ENCODE assay signal across 8 mouse cellular contexts in genomic region chr13:76018844-76019400, GRCm38 (mm10). TPM values are rescaled to one million over a fixed set of nuclear protein-coding genes. Genes with fewer than 3 reads are reported as not detected.
A peak's percentile ranks its signal among the peaks of the same experiment; 100 is the strongest.
DNase-seq lines count a peak whose midpoint lies in the region; ATAC-seq and TF ChIP-seq lines count a peak whose summit lies in the region.

No protein-coding gene starts in this region.

- peak overlapping the region; percentile 61 for H3K4me3 ChIP-seq in kidney, embryonic 15.5 days (replicated peaks)
- H3K4me3 ChIP-seq in bone marrow, adult 2 months (replicated peaks; ENCODE audit: control insufficient read depth, low read depth, low read length) = peak overlapping the region; percentile 77
- peak overlapping the region; percentile 82 for H3K4me3 ChIP-seq in heart, embryonic 16.5 days (ENCODE audit: low read length)
- peak overlapping the region; percentile 81 for H3K4me3 ChIP-seq in liver, embryonic 16.5 days (ENCODE audit: low read depth, low read length)

- H3K4me2 ChIP-seq in kidney, embryonic 15.5 days = peak overlapping the region; percentile 58
- peak overlapping the region; percentile 65 for H3K4me2 ChIP-seq in heart, embryonic 16.5 days (ENCODE audit: low read depth, low read length)
- H3K4me2 ChIP-seq in liver, embryonic 16.5 days (ENCODE audit: low read depth, low read length) = peak overlapping the region; percentile 82

- H3K9ac ChIP-seq in kidney, embryonic 15.5 days = no peak overlapping the region
- peak overlapping the region; percentile 54 for H3K9ac ChIP-seq in heart, embryonic 16.5 days (ENCODE audit: low read length)
- H3K9ac ChIP-seq in liver, embryonic 16.5 days (ENCODE audit: low read depth, low read length) = peak overlapping the region; percentile 82

- TF ChIP-seq CTCF in bone marrow, adult 2 months (IDR thresholded peaks at IDR 0.05; ENCODE audit: control insufficient read depth, insufficient read depth, low read length) = no peak

- WGBS in kidney, embryonic 15.5 days = 47% methylated on average over 5 of the region's 5 CpGs
- 8% methylated on average over 5 of the region's 5 CpGs for WGBS in bone marrow, adult 2 months
- WGBS in heart, embryonic 16.5 days = 50% methylated on average over 5 of the region's 5 CpGs
- WGBS in liver, embryonic 16.5 days (ENCODE audit: insufficient replicate concordance) = 30% methylated on average over 5 of the region's 5 CpGs

- peak; percentile 49 for ATAC-seq in kidney, embryonic 15.5 days (replicated peaks; ENCODE audit: low FRiP score)
- ATAC-seq in heart, embryonic 16.5 days (replicated peaks; ENCODE audit: extremely low read depth, insufficient read depth, low FRiP score) = peak; percentile 14; the same call in 1 of the 2 replicates
- no peak for ATAC-seq in liver, embryonic 16.5 days (ENCODE audit: low read depth)
- ATAC-seq in erythroid progenitor cell, adult 5-6 weeks (replicated peaks; ENCODE audit: low FRiP score, poor library complexity, severe bottlenecking) = no peak

- TF ChIP-seq POLR2A in bone marrow, adult 2 months (IDR thresholded peaks at IDR 0.05; ENCODE audit: borderline replicate concordance, control insufficient read depth, low read depth, low read length) = no peak

- peak overlapping the region; percentile 94; the same call in 1 of the 2 replicates for H3K27ac ChIP-seq in kidney, embryonic 15.5 days
- peak overlapping the region; percentile 83 for H3K27ac ChIP-seq in bone marrow, adult 2 months (ENCODE audit: control insufficient read depth, insufficient read depth, low read depth, low read length, poor library complexity)
- H3K27ac ChIP-seq in heart, embryonic 16.5 days (ENCODE audit: low read length) = peak overlapping the region; percentile 31; the same call in 1 of the 2 replicates
- H3K27ac ChIP-seq in liver, embryonic 16.5 days (ENCODE audit: low read length) = no peak overlapping the region; the same call in 1 of the 2 replicates

- no peaks in the 10 kb centered on the region for H3K36me3 ChIP-seq in kidney, embryonic 15.5 days
- H3K36me3 ChIP-seq in heart, embryonic 16.5 days (ENCODE audit: control insufficient read depth, insufficient read depth) = no peaks in the 10 kb centered on the region
- no peaks in the 10 kb centered on the region for H3K36me3 ChIP-seq in liver, embryonic 16.5 days (ENCODE audit: control insufficient read depth, insufficient read depth)

- DNase-seq in kidney, adult 18-20 months = no peak
- DNase-seq in kidney, postnatal 4 days = no peak
- no peak for DNase-seq in spleen, postnatal 4 days (ENCODE audit: low spot score in 2 of 2)

- no peaks in the 10 kb centered on the region for H3K9me3 ChIP-seq in kidney, embryonic 15.5 days (replicated peaks)
- H3K9me3 ChIP-seq in heart, embryonic 16.5 days (replicated peaks; ENCODE audit: control insufficient read depth, low read length) = no peaks in the 10 kb centered on the region
- H3K9me3 ChIP-seq in liver, embryonic 16.5 days (replicated peaks; ENCODE audit: control insufficient read depth, low read length) = no peaks in the 10 kb centered on the region

- H3K4me1 ChIP-seq in kidney, embryonic 15.5 days = peaks cover 6% of the 10 kb centered on the region
- no peaks in the 10 kb centered on the region; the same call in 1 of the 2 replicates for H3K4me1 ChIP-seq in bone marrow, adult 2 months (ENCODE audit: control insufficient read depth, insufficient read depth, low read length)
- peaks cover 2% of the 10 kb centered on the region for H3K4me1 ChIP-seq in heart, embryonic 16.5 days (ENCODE audit: control insufficient read depth, insufficient read depth, low read length)
- H3K4me1 ChIP-seq in liver, embryonic 16.5 days (ENCODE audit: control insufficient read depth, low read depth, low read length) = peaks cover 3% of the 10 kb centered on the region; the same call in 1 of the 2 replicates

- H3K27me3 ChIP-seq in kidney, embryonic 15.5 days = no peaks in the 10 kb centered on the region
- no peaks in the 10 kb centered on the region; the same call in 1 of the 2 replicates for H3K27me3 ChIP-seq in heart, embryonic 16.5 days (ENCODE audit: control insufficient read depth, insufficient read depth, low read length)
- no peaks in the 10 kb centered on the region for H3K27me3 ChIP-seq in liver, embryonic 16.5 days (ENCODE audit: control insufficient read depth, insufficient read depth, low read depth, low read length)

RNA-seq across cellular contexts. Expression of gene Rfesd, which starts 0.4 kb away (rescaled TPM):
- polyA plus RNA-seq in kidney, embryonic 15.5 days (2015; fragmentation: Nextera tagmentation; extraction: Ambion mirVana) = 18.9 and 20.2 TPM in 2 replicates
- polyA plus RNA-seq in bone marrow, adult 2 months (2011; ENCODE audit: insufficient read depth, insufficient read length, low replicate concordance, missing spikeins) = 43.4 and 55.3 TPM in 2 replicates
- 11.7 and 12.0 TPM in 2 replicates for polyA plus RNA-seq in heart, embryonic 16.5 days (2015; fragmentation: Nextera tagmentation; extraction: Ambion mirVana)
- 120 and 140 TPM in 2 replicates for polyA plus RNA-seq in liver, embryonic 16.5 days (2015; fragmentation: Nextera tagmentation; extraction: Ambion mirVana)
- 21.6 and 52.0 TPM in 2 replicates for total RNA-seq in erythroid progenitor cell, adult 5-6 weeks (2015; ENCODE audit: low replicate concordance)
- 8.1 and 18.6 TPM in 2 replicates for total RNA-seq in erythroid progenitor cell, adult 5-6 weeks (2017; ENCODE audit: low replicate concordance)

RNA-seq across cellular contexts. Expression of gene Gpr150, which starts 37.9 kb away (rescaled TPM):
- polyA plus RNA-seq in kidney, embryonic 15.5 days (2015; fragmentation: Nextera tagmentation; extraction: Ambion mirVana) = 0.44 and 0.60 TPM in 2 replicates
- not detected in 2 replicates for polyA plus RNA-seq in bone marrow, adult 2 months (2011; ENCODE audit: insufficient read depth, insufficient read length, low replicate concordance, missing spikeins)
- 0.08 TPM in 1 of 2 replicates, not detected in the other for polyA plus RNA-seq in heart, embryonic 16.5 days (2015; fragmentation: Nextera tagmentation; extraction: Ambion mirVana)
- polyA plus RNA-seq in liver, embryonic 16.5 days (2015; fragmentation: Nextera tagmentation; extraction: Ambion mirVana) = 1.8 TPM in 2 replicates
- 0.72 TPM in 1 of 2 replicates, not detected in the other for total RNA-seq in erythroid progenitor cell, adult 5-6 weeks (2015; ENCODE audit: low replicate concordance)
- total RNA-seq in erythroid progenitor cell, adult 5-6 weeks (2017; ENCODE audit: low replicate concordance) = 0.26 TPM in 1 of 2 replicates, not detected in the other

RNA-seq across cellular contexts. Expression of gene Spata9, which starts 52.0 kb away (rescaled TPM):
- polyA plus RNA-seq in kidney, embryonic 15.5 days (2015; fragmentation: Nextera tagmentation; extraction: Ambion mirVana) = 0.84 and 0.87 TPM in 2 replicates
- not detected in 2 replicates for polyA plus RNA-seq in bone marrow, adult 2 months (2011; ENCODE audit: insufficient read depth, insufficient read length, low replicate concordance, missing spikeins)
- polyA plus RNA-seq in heart, embryonic 16.5 days (2015; fragmentation: Nextera tagmentation; extraction: Ambion mirVana) = 0.14 and 0.37 TPM in 2 replicates
- polyA plus RNA-seq in liver, embryonic 16.5 days (2015; fragmentation: Nextera tagmentation; extraction: Ambion mirVana) = 0.47 and 0.49 TPM in 2 replicates
- total RNA-seq in erythroid progenitor cell, adult 5-6 weeks (2015; ENCODE audit: low replicate concordance) = not detected in 2 replicates
- total RNA-seq in erythroid progenitor cell, adult 5-6 weeks (2017; ENCODE audit: low replicate concordance) = not detected in 2 replicates

Comparison
In these comparisons a context has a peak if more than half of its experiments do, and no peak if none do; other contexts are left out.
1. ATAC-seq: peak in kidney, embryonic 15.5 days (single experiment) and heart, embryonic 16.5 days (single experiment); none in liver, embryonic 16.5 days (single experiment) and erythroid progenitor cell, adult 5-6 weeks (single experiment).
2. Peak in every context shown above with its lines, with median percentiles within 50 percentile points of each other: H3K4me2 ChIP-seq and H3K4me3 ChIP-seq.